Mouse (Mus musculus) embryo, embryonic 9.5 days (tissue): ENCODE data around the gene Olfr781.
"Not testable (repeated sequence)": the region's sequence is repeated elsewhere in the genome, so short reads cannot be mapped to it uniquely, and the experiment has no call there.

Experiments used
- DNase-seq: peaks from one replicate; pipeline ENCODE4 v3.0.0-alpha.2; 2017; ENCODE audit errors: extremely low spot score

Olfr781 gene

DNA sequence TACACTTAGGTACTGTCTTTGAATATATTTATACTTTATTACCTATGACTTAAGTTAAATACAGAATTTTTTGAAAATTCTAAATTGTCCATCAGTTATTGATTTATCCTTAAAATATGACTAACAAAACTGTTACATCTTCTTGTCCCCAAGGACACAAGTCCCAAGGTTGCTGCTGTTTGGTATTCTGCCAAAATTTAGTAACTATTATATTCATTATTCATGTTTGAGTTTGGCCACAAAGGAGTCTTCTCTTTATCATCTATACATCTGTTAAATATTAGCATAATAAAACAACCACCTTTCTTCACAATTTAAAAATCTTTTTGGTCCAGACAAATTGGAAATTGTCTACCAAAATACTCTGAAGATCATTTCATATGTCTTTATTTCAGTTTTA is at the start of gene Olfr781:
Olfr781 (plus strand) TSS at position 301 of the 400 bp plus-strand sequence.
- no peak for DNase-seq

DNA sequence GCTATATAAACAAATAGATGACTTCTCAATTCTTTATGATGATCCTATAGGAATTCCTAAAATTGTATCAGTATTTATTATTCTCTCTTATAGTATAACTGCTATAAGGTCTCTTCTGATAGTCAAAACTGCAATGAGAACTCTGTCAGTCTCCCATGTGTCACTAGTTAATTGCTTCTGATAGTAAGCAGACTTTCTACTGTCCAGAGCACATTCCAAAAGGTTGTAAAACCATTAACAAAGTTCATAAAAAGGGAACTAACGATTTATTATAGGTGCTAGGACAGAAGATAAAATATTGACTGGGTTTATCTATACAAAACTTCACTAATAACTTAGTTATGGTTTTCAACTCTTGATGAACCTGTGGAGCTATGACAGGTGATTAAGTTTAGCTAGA is 15.7 kb upstream of the Olfr781 start:
- not testable (repeated sequence) for DNase-seq

GRCm38 (mm10) chr10:129313521-129313920 is 15.1 kb upstream of the Olfr781 start:
- DNase-seq = not testable (repeated sequence)

GRCm38 (mm10) chr10:129317817-129318216 is 10.8 kb upstream of the Olfr781 start, which contains the start of gene Olfr780:
TSS of gene Olfr780 (plus strand) at chr10:129318117.
- DNase-seq = no peak

- DNase-seq = no peak
Measured at GRCm38 (mm10) chr10:129348550-129348949, 19.9 kb downstream of the Olfr781 start, which contains the start of gene Olfr782. TSS of gene Olfr782 (plus strand) at chr10:129348850.

DNA sequence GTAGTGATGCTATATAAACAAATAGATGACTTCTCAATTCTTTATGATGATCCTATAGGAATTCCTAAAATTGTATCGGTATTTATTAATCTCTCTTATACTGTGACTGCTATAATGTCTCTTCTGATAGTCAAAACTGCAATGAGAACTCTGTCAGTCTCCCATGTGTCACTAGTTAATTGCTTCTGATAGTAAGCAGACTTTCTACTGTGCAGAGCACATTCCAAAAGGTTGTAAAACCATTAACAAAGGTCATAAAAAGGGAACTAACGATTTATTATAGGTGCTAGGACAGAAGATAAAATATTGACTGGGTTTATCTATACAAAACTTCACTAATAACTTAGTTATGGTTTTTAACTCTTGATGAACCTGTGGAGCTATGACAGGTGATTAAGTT is 23.8 kb downstream of the Olfr781 start:
- DNase-seq = not testable (repeated sequence)

- not testable (repeated sequence) for DNase-seq
Measured at GRCm38 (mm10) chr10:129356496-129356895, 27.8 kb downstream of the Olfr781 start.

- no peak for DNase-seq
Measured at GRCm38 (mm10) chr10:129357307-129357706, 28.7 kb downstream of the Olfr781 start.

DNA sequence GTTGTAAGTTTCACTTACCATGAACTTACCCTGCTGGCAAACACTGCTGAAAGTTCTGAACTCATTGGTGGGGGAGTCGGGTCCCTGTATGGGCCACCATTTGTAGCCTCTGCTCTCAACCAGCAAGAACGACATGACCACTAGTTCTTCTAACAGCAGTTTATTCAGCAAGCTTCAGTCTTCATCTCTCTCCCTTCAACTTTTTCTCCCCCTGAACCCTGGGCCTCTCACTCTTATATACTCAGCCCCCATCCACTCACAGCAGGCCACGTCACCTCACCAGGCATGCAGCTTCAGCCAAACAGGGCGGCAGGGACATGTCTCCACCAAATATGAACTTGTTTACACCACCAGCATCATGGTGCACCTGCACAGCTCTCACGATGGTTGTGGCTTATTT is 45.4 kb downstream of the Olfr781 start:
- DNase-seq = not testable (repeated sequence)
